Mouse (Mus musculus): Measurements from ENCODE around the gene Tent4a.

Tent4a gene

DNA sequence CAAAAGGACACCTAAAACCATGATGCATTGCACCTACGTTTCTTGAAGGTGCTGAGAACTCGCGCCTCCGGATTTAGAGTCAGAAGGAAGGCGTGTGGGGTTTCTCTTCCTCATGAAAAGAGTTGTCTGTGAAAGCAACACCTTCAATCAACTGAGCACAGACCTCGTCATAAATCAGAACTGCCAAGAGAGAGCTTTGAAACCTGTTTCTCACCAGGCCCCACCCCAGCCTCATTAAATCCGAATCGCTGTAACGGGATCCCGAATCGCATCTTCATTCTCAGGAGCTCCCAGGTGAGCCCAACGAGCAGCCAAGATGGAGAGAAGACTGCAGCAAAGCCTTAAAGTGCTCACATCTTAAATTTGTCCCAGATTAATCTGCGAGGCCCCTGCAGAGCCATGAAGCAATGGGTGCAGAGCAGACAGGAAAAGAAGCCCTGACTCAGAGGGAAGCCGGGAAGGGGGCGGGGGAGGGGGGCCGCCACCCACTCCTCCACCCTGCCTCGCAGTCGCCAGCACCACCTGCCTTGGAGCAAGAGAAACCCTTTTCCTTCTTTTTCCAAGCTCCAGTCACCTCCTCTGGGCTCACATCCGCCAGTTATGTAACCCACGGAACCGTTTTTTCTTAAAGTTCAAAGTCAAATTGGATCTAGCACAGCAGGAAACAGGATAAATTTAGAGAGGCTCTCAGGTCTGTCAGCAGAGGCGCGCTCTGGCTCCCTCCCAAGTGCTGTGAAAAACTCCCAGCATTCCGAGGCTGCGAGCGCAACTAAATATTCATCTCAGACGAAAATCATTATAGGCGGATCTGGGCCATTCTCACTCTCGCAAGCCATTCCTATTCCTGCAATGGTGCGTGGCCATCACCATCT, 52.5 kb downstream of the Tent4a start:
- intact Hi-C loops (cut with DNase I), result loop anchor here (10.0 kb wide), 1 partner anchor 343 kb away; no protein-coding TSS in a partner anchor

GRCm38 (mm10) chr13:69481026-69481425, 53.4 kb downstream of the Tent4a start:
- intact Hi-C loops (cut with DNase I), result loop anchor here (10.0 kb wide), 1 partner anchor 344 kb away; no protein-coding TSS in a partner anchor

- intact Hi-C loops (cut with DNase I), result loop anchor here (10.0 kb wide), 1 partner anchor 345 kb away; no protein-coding TSS in a partner anchor
Observed at GRCm38 (mm10) chr13:69479906-69480305, 54.5 kb downstream of the Tent4a start.

- intact Hi-C loops (cut with DNase I), result no loop called here
Observed at GRCm38 (mm10) chr13:69478703-69479102, 55.7 kb downstream of the Tent4a start.

DNA sequence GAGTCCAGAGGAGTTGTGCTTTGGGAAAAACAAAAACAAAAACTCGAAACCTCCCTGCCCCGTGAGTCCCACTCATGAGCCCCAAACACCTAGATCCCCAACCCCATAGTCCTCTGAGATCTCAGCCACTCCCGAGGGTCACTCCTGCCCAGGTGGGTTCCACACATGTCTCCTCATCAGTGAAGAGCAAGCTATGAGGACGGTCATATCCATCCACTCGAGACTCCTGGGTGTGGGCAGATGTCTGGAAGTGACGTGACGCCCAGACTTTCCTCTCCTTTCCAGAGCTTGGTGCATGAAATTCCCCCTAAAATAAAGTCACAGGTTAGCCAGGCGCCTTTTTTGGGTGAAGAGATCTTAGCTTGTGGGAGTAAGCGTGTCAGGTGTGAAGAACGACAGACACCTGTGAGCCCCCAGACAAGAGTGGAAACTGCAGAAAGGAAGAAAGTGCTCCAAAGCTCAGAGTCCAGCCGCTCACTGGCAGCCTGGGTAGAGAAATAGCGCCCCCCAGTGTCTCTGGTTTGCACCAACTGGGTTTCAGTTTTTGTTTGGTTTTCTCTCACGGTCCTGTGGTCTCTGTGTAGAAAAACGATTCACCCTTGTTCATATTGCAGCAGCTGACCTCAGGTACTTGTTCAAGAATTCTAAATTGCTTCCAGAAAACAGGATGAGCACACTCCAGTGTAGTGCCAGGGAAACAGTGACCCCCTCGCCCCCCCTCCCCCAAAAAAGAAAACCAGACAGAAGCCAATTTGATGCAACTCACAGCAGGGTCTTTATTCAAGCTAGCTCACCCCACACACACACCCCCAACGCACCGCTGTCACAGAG, 73.6 kb downstream of the Tent4a start:
- intact Hi-C loops (cut with DNase I), result loop anchor here (10.0 kb wide), 1 partner anchor 866 kb away; the partner anchor contains the start of gene 1700001L19Rik

GRCm38 (mm10) chr13:69459657-69460458, 74.6 kb downstream of the Tent4a start:
- intact Hi-C loops (cut with DNase I), result loop anchor here (10.0 kb wide), 1 partner anchor 865 kb away; the partner anchor contains the start of gene 1700001L19Rik

GRCm38 (mm10) chr13:69458891-69459290, 75.5 kb downstream of the Tent4a start:
- intact Hi-C loops (cut with DNase I), result no loop called here

DNA sequence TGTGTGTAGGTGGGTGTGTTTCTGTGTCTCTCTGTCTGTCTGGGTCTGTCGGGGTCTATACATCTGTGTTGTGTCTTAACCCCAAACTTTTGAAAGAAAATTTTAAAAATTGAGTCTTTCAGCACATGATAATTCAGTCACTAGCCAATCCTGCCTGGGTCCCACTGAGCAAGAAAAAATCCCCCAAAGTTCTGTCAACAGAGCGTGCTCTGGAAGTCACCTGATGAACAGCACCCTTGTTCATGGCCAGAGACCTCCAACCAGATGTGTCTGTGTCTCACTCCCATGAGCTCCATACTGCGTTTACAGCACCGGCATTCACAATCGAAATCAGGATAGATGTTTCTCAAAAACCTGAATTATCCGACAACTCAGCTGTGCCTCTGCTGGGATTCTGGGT, 76.0 kb downstream of the Tent4a start:
- intact Hi-C loops (cut with DNase I), result no loop called here

DNA sequence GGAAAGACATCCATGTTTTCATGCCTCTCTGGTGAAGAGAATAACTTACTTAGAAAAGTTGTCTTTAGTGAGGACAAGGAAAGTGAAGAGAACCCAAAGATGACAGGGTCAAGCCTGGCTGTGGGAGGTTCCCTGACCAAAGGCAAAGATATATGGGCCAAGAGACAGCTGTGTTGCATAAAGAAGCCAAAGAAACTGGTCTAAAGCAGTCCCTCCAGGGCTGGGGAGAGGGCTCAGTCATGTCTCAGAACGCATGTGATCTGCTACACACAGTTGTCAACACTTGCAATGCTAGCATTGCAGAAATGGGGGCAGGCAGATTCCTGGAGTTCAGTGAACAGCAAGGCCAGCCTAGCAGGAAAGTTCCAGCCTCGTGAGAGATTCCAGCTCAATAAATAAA, 77.3 kb downstream of the Tent4a start:
- intact Hi-C loops (cut with DNase I), result no loop called here

- intact Hi-C loops (cut with DNase I), result no loop called here
Observed at GRCm38 (mm10) chr13:69456641-69457040, 77.8 kb downstream of the Tent4a start.

DNA sequence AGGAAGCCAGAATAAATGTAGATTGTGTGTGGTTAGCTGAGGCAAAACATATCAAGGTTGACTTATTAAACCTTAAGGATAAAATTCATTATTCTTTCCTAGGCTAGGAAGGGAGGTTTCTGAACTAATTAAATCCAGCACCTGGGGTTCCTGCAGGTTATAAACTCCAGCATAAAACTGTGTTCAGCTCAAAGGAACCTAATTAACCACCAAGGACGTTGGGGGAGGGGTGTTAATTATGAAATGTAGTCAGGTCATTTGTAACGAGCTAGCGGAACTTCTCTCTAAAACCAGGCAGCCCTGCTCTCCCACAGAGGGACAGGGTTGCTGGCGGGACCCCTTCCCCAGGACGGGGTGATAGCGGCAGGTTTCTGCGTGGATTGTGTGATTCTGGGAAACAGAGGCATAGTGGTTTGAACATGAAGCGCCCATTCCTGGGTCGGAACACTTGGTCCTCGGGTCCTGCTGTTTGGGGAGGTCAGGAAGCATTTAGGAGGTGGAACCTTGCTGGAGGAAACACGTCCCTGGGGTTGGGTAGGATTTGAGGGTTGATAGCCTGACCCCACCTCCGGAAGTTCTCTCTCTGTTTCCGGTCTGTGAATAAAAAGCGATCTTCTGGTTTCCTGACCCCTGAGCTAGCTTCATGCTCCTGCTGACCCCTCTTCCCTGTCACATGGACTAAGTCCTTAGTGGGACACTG, 78.8 kb downstream of the Tent4a start:
- intact Hi-C loops (cut with DNase I), result no loop called here

All from adrenal gland (tissue).